Mouse (Mus musculus) kidney, embryonic 14.5 days (tissue): ENCODE results near the gene C2cd5. TPM values are rescaled to one million over a fixed set of nuclear protein-coding genes. Genes with fewer than 3 reads are reported as not detected.

ENCODE experiments used
- ATAC-seq: fragments of 200-750 bp; cut with Nextera tagmentation; 2 replicates; pipeline ENCODE4 v1.8.0; 2017; ENCODE audit warnings: moderate number of reproducible peaks, mild to moderate bottlenecking, moderate TSS enrichment, moderate library complexity; ENCODE audit not compliant: low FRiP score, low TSS enrichment
- H3K27ac ChIP-seq: fragments of 300-500 bp; sonication (generic); 2 replicates; pipeline ENCODE4 v1.5.1; 2014; ENCODE audit warnings: low read depth, mild to moderate bottlenecking, low read length, moderate library complexity, mixed read lengths
- H3K27me3 ChIP-seq: fragments of 300-500 bp; sonication (generic); 2 replicates; pipeline ENCODE4 v1.6.1; 2014; ENCODE audit warnings: mild to moderate bottlenecking, low read length; ENCODE audit not compliant: control insufficient read depth, insufficient read depth
- H3K36me3 ChIP-seq: fragments of 300-500 bp; sonication (generic); 2 replicates; pipeline ENCODE4 v1.6.1; 2014; ENCODE audit warnings: low read length, mixed read lengths; ENCODE audit not compliant: control insufficient read depth, insufficient read depth
- H3K4me1 ChIP-seq: fragments of 300-500 bp; sonication (generic); 2 replicates; pipeline ENCODE4 v1.6.1; 2014; ENCODE audit warnings: low read length, mixed read lengths; ENCODE audit not compliant: control insufficient read depth, insufficient read depth
- H3K4me2 ChIP-seq: fragments of 300-500 bp; sonication (generic); replicated peaks from 2 replicates; pipeline ENCODE4 v1.6.1; 2014; ENCODE audit warnings: low read depth, mild to moderate bottlenecking, low read length
- H3K4me3 ChIP-seq: fragments of 300-500 bp; sonication (generic); 2 replicates; pipeline ENCODE4 v1.5.1; 2014; ENCODE audit warnings: mild to moderate bottlenecking, low read length
- H3K9ac ChIP-seq: fragments of 300-500 bp; sonication (generic); 2 replicates; pipeline ENCODE4 v1.6.1; 2014; ENCODE audit warnings: low read depth, mild to moderate bottlenecking, low read length, moderate library complexity
- H3K9me3 ChIP-seq: fragments of 300-500 bp; sonication (generic); 2 replicates; pipeline ENCODE4 v1.6.1; 2016; ENCODE audit warnings: low read length; ENCODE audit not compliant: control insufficient read depth
- WGBS: fragments of 180-500 bp; shearing (Covaris S2); extraction: QIAGEN DNeasy Blood & Tissue Kit; methylation state at CpG from one replicate; pipeline ENCODE4 v1.1.7; 2014; 5-methylcytosine and 5-hydroxymethylcytosine counted together
- polyA plus RNA-seq: library from polyadenylated mRNA; unstranded; fragments of >200 nt; fragmentation: Nextera tagmentation; extraction: Ambion mirVana; gene quantifications from 2 replicates; pipeline ENCODE4 v1.2.1, GENCODE M21; 2014

C2cd5 gene
- polyA plus RNA-seq, 1 experiment from 2014 or later = 34.5 TPM

DNA sequence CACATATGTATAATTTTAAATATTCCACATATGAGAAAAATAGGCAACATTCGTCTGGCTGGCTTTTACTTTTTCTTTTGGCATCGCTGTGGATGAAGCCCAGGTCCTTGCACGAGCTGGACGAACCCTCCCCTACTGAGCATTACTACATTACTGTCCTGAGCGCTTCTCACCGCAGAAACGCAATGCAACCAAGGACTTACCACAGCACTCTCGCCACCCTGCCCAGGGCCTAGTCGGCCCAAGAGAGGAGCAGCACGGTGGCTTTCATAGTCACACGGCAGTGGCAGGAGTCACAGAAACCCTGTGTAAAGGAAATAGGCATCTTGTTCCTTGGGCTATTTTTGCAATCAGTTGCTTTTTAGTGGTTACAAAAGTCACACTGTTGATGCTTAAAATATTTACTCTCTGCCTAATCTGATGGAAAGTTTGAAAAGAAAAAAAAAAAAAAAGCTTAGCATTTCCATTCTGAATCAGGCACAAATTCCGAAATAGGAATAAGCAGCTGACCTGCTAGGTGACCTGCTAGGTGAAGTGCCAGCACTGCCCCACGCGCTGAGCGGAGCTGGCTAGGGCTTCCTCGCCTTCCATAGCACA is 9.8 kb upstream of the C2cd5 start:
- H3K4me3 ChIP-seq = no peak overlapping the region
- H3K27ac ChIP-seq = no peak overlapping the region
- H3K9ac ChIP-seq = no peak overlapping the region
- H3K27me3 ChIP-seq = no peaks in the 10 kb centered on the region
- peaks cover under 1% of the 10 kb centered on the region; the same call in 1 of the 2 replicates for H3K4me1 ChIP-seq
- H3K36me3 ChIP-seq = no peaks in the 10 kb centered on the region
- H3K9me3 ChIP-seq = no peaks in the 10 kb centered on the region
- ATAC-seq = no peak
- H3K4me2 ChIP-seq = no peak overlapping the region
- 77% methylated on average over 16 of the region's 16 CpGs for WGBS

DNA sequence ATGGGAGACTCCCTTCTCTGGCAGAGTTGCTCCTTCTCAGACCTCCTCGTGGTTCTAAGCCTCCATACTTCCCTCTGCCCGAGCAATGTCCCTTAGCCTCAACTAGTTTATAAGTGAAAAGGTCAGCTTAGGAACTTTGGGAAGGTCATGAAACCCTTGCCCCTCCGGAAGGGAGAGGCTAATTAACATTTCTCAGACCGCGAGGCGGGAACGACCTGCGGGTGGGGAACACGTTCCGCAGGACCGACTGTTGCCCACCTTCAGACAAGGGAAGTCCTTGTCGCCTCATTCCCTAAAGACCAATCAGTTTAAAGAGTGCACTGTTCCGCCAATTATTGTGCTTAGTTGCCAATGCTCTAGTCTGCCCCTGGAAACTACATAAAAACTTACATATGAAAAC is 8.1 kb upstream of the C2cd5 start:
- ATAC-seq = no peak
- Histone ChIP-seq H3K9me3 (peaks cover 5% of the 10 kb centered on the region; the same call in 1 of the 2 replicates), H3K36me3 (no peaks in the 10 kb centered on the region), H3K4me2 (no peak overlapping the region), H3K9ac (no peak overlapping the region), H3K27me3 (no peaks in the 10 kb centered on the region), H3K4me3 (no peak overlapping the region), H3K27ac (no peak overlapping the region), H3K4me1 (no peaks in the 10 kb centered on the region)
- WGBS = 76% methylated on average over 13 of the region's 13 CpGs

DNA sequence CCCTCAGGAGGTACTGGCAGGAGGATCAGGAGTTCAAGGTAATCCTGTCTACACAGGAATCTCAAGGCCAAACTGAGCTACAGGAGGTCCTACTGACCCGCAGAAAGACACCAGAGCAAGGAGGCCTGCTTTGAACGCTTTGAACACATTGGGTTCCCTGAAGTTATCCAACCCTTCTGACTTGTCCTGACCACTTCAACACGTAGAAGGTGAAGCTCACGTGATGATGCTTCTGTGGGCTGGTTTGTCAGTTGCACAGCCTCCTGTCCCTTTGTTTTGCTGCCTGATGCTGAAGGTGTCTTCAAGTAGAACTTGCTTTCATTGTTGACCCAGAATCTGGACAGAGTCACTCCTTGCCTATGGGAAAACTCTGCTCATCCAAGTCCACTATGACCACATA is 7.7 kb upstream of the C2cd5 start:
- Histone ChIP-seq H3K4me3 (no peak overlapping the region), H3K9me3 (peaks cover 5% of the 10 kb centered on the region; the same call in 1 of the 2 replicates), H3K27ac (no peak overlapping the region), H3K9ac (no peak overlapping the region), H3K4me1 (no peaks in the 10 kb centered on the region), H3K36me3 (no peaks in the 10 kb centered on the region), H3K4me2 (no peak overlapping the region), H3K27me3 (no peaks in the 10 kb centered on the region)
- WGBS = 90% methylated on average over 4 of the region's 4 CpGs
- no peak for ATAC-seq

DNA sequence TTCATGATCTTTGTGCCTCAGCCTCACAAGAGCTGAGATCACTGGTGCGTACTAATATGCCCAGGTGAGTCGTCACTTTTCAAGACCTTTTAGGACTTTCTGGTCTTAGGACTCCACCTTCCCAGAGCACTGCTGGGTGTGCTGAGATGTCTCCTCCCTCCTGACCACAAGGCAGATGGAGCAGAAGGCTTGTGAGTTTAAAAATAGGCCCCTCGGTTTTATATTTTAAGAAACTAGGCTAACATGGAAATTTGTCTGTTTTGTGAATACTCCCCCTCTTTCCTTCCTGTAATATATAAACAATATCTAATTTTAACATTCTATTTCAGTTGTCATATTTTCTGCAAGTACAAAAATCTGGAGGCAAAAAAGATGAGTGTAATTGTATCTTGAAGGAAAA is 5.8 kb upstream of the C2cd5 start:
- 62% methylated on average over 3 of the region's 3 CpGs for WGBS
- no peak for ATAC-seq
- H3K4me3 ChIP-seq = no peak overlapping the region
- no peaks in the 10 kb centered on the region for H3K27me3 ChIP-seq
- no peak overlapping the region for H3K27ac ChIP-seq
- H3K9me3 ChIP-seq = peaks cover 5% of the 10 kb centered on the region; the same call in 1 of the 2 replicates
- H3K4me1 ChIP-seq = no peaks in the 10 kb centered on the region
- no peaks in the 10 kb centered on the region for H3K36me3 ChIP-seq
- H3K9ac ChIP-seq = no peak overlapping the region
- H3K4me2 ChIP-seq = no peak overlapping the region

DNA sequence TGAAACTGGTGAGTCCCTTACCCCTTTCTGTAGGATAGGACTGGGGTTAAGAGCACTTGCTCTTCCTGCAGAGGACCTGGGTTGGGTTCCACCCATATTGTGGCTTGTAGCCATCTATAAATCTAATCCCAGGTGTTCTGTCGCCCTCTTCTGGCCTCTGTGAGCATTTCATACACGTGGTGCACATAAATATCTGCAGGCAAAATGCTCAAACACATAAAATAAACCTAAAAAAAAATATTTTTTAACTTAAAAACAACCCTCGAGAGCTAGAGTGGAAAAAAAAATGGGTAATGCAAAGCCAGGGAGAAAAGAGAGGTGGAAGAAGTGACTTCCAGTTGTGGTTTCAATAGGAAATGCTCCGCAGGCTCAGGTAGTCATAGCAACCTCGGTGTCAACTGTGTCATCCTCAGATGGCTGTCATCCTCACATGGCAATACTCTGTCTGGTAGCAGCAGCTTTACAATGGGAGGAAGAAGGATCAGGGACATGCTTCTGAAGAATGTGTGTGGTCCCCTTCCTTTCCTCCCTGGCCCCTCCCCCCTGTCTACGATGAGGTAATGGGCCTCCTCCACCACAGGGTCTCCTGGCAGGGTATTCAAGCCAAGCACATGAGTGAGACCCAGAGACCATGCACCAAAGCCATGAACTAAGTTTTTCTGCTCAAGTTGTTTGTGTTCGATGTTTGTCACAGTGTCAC is 4.2 kb upstream of the C2cd5 start:
- H3K27me3 ChIP-seq = no peaks in the 10 kb centered on the region; the same call in 1 of the 2 replicates
- H3K4me2 ChIP-seq = no peak overlapping the region
- no peak overlapping the region for H3K4me3 ChIP-seq
- H3K27ac ChIP-seq = no peak overlapping the region
- no peaks in the 10 kb centered on the region for H3K36me3 ChIP-seq
- WGBS = 70% methylated on average over 7 of the region's 7 CpGs
- no peaks in the 10 kb centered on the region for H3K4me1 ChIP-seq
- H3K9ac ChIP-seq = no peak overlapping the region
- H3K9me3 ChIP-seq = peaks cover 5% of the 10 kb centered on the region; the same call in 1 of the 2 replicates
- ATAC-seq = no peak

DNA sequence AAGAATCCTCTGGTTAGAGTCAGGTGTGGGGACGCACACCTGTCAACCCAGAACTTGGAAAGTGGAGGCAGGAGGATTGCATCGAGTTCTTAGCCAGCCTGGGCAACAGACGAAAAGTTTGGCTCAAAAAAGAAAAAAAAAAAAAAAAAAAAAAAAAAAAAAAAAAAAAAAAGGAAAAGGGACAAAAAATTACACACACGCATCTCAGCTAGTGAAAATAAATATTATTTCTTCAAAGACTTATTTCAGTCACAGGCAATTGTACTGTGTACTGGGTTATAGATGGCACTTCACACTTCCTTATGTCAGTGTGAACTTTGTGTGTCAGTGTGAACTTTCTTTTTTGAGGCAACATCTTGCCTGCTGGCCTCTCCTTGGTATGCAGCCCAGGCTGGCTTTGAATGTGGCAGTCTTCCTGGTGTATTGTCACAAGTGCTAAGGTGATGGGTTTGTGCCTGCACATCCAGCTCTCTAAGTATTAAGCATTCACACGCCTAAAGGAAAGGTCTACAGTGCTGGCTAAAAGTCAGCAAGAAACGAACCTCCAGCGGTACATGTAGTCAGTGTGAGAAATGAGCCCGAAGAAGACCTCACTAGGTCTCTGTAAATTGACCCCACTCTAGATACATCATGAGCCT is 656 bp upstream of the C2cd5 start:
- Histone ChIP-seq H3K27me3 (no peaks in the 10 kb centered on the region; the same call in 1 of the 2 replicates), H3K4me3 (peak overlapping the region; percentile 93), H3K4me2 (peak overlapping the region; percentile 64), H3K36me3 (peaks cover 8% of the 10 kb centered on the region; the same call in 1 of the 2 replicates), H3K9ac (peak overlapping the region; percentile 88; the same call in 1 of the 2 replicates), H3K9me3 (peaks cover 5% of the 10 kb centered on the region; the same call in 1 of the 2 replicates), H3K4me1 (peaks cover 5% of the 10 kb centered on the region; the same call in 1 of the 2 replicates), H3K27ac (no peak overlapping the region)
- ATAC-seq = no peak
- WGBS = 40% methylated on average over 8 of the region's 8 CpGs

DNA sequence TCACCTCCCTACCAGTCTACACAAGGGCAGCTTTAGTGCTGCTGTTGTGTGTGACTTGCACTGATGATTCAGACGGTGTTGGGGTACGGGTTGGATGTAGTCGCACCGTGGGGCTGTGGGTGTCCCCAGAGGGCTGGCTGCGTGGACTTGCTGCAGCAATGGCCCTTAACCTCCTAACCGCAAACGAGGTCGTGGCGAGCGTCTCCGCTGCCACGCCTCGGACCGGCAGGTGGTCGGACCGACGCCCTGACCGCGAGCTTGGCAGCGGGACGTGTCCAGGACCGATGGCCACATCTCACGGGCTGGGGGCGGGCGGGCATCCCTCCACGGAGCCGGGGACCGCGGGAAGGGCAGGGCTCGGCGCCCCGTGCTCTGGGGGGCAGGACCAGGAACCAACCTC is 660 bp downstream of the C2cd5 start:
- 0% methylated on average over 32 of the region's 32 CpGs for WGBS

DNA sequence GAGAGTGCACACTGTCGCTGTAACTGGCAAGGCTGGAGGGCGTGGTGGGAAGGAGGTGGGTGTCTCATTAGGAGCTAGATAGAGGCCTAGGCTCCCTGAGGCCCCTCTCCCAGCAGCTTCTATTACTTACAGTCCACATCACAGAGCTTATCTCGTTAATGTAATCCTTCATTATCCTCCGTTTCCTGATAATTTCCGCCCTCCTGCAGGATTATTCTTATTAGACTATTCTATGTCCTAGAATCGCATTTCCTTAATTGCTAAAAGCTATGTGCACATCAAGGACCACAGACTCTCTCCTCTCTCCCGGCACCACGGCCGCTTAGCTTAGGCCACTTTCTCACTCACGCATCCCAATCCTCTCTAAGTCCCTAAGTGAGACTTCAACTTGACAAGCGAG is 4.8 kb downstream of the C2cd5 start:
- WGBS = 84% methylated on average over 11 of the region's 11 CpGs
- Histone ChIP-seq H3K4me1 (peaks cover 5% of the 10 kb centered on the region; the same call in 1 of the 2 replicates), H3K9me3 (no peaks in the 10 kb centered on the region), H3K4me2 (no peak overlapping the region), H3K4me3 (no peak overlapping the region), H3K27me3 (no peaks in the 10 kb centered on the region; the same call in 1 of the 2 replicates), H3K27ac (no peak overlapping the region), H3K9ac (no peak overlapping the region), H3K36me3 (peaks cover 21% of the 10 kb centered on the region; the same call in 1 of the 2 replicates)
- ATAC-seq = no peak

More for the DNA sequence above, 660 bp downstream of the C2cd5 start:
- Histone ChIP-seq H3K4me3 (peak overlapping the region; percentile 93), H3K9me3 (peaks cover 5% of the 10 kb centered on the region; the same call in 1 of the 2 replicates), H3K4me1 (peaks cover 5% of the 10 kb centered on the region; the same call in 1 of the 2 replicates), H3K27me3 (no peaks in the 10 kb centered on the region; the same call in 1 of the 2 replicates), H3K9ac (peak overlapping the region; percentile 88), H3K4me2 (peak overlapping the region; percentile 80), H3K27ac (peak overlapping the region; percentile 74), H3K36me3 (peaks cover 8% of the 10 kb centered on the region; the same call in 1 of the 2 replicates)
- peak; percentile 68 for ATAC-seq
